Mouse (Mus musculus) hindbrain, embryonic 14.5 days (tissue): Measurements from ENCODE around the gene Akap6. TPM values are rescaled to one million over a fixed set of nuclear protein-coding genes. Genes with fewer than 3 reads are reported as not detected.

Experiments
- ATAC-seq: fragments of 200-750 bp; cut with Nextera tagmentation; 2 replicates; pipeline ENCODE4 v1.8.0; 2017; ENCODE audit warnings: moderate number of reproducible peaks, mild to moderate bottlenecking, moderate TSS enrichment, moderate library complexity; ENCODE audit not compliant: low FRiP score
- DNase-seq: peaks from one replicate; pipeline ENCODE4 v3.0.0-alpha.2; 2015; ENCODE audit warnings: low spot score
- H3K27ac ChIP-seq: fragments of 300-500 bp; sonication (generic); 2 replicates; pipeline ENCODE4 v1.5.1; 2014; ENCODE audit warnings: mild to moderate bottlenecking, moderate library complexity
- H3K27me3 ChIP-seq: fragments of 300-500 bp; sonication (generic); 2 replicates; pipeline ENCODE4 v1.6.1; 2014; ENCODE audit warnings: mild to moderate bottlenecking, low read length, mixed read lengths; ENCODE audit not compliant: control insufficient read depth, insufficient read depth
- H3K36me3 ChIP-seq: fragments of 300-500 bp; sonication (generic); replicated peaks from 2 replicates; pipeline ENCODE4 v1.6.1; 2014; ENCODE audit not compliant: control insufficient read depth, insufficient read depth
- H3K4me1 ChIP-seq: fragments of 300-500 bp; sonication (generic); replicated peaks from 2 replicates; pipeline ENCODE4 v1.6.1; 2014; ENCODE audit warnings: antibody characterized with exemption, low read length, mixed read lengths; ENCODE audit not compliant: control insufficient read depth, insufficient read depth
- H3K4me2 ChIP-seq: fragments of 300-500 bp; sonication (generic); replicated peaks from 2 replicates; pipeline ENCODE4 v1.6.1; 2014; ENCODE audit warnings: mild to moderate bottlenecking, moderate library complexity
- H3K4me3 ChIP-seq: fragments of 300-500 bp; sonication (generic); replicated peaks from 2 replicates; pipeline ENCODE4 v1.5.1; 2014; ENCODE audit warnings: mild to moderate bottlenecking, low read length
- H3K9ac ChIP-seq: fragments of 300-500 bp; sonication (generic); 2 replicates; pipeline ENCODE4 v1.6.1; 2014
- H3K9me3 ChIP-seq: fragments of 300-500 bp; sonication (generic); 2 replicates; pipeline ENCODE4 v1.6.1; 2016; ENCODE audit warnings: low read length; ENCODE audit not compliant: control insufficient read depth
- WGBS: fragments of 180-500 bp; shearing (Covaris S2); extraction: QIAGEN DNeasy Blood & Tissue Kit; methylation state at CpG from one replicate; pipeline ENCODE4 v1.1.7; 2014; 5-methylcytosine and 5-hydroxymethylcytosine counted together
- polyA plus RNA-seq: library from polyadenylated mRNA; unstranded; fragments of >200 nt; fragmentation: Nextera tagmentation; extraction: Ambion mirVana; gene quantifications from 2 replicates; pipeline ENCODE4 v1.2.1, GENCODE M21; 2014

Gene Akap6
- polyA plus RNA-seq, 1 experiment from 2014 or later: 39.0 TPM

- Histone ChIP-seq H3K27me3 (no peaks in the 10 kb centered on the region), H3K4me3 (no peak overlapping the region), H3K9me3 (peaks cover 6% of the 10 kb centered on the region), H3K36me3 (no peaks in the 10 kb centered on the region; the same call in 1 of the 2 replicates), H3K4me1 (peaks cover 11% of the 10 kb centered on the region; the same call in 1 of the 2 replicates), H3K4me2 (no peak overlapping the region), H3K27ac (no peak overlapping the region), H3K9ac (no peak overlapping the region)
- WGBS: 42% methylated on average over 8 of the region's 8 CpGs
- DNase-seq (no peak), ATAC-seq (no peak)
Observed at GRCm38 (mm10) chr12:52868000-52868624, 168.9 kb downstream of the Akap6 start.

GRCm38 (mm10) chr12:52871604-52872003 is 172.4 kb downstream of the Akap6 start:
- no peak overlapping the region for H3K27ac ChIP-seq
- H3K4me1 ChIP-seq: peaks cover 13% of the 10 kb centered on the region; the same call in 1 of the 2 replicates
- ATAC-seq (no peak), DNase-seq (no peak)
- H3K4me2 ChIP-seq: no peak overlapping the region
- H3K9ac ChIP-seq: no peak overlapping the region
- 82% methylated on average over 3 of the region's 3 CpGs for WGBS
- H3K4me3 ChIP-seq: no peak overlapping the region
- no peaks in the 10 kb centered on the region for H3K36me3 ChIP-seq
- H3K27me3 ChIP-seq: no peaks in the 10 kb centered on the region
- no peaks in the 10 kb centered on the region for H3K9me3 ChIP-seq

DNA sequence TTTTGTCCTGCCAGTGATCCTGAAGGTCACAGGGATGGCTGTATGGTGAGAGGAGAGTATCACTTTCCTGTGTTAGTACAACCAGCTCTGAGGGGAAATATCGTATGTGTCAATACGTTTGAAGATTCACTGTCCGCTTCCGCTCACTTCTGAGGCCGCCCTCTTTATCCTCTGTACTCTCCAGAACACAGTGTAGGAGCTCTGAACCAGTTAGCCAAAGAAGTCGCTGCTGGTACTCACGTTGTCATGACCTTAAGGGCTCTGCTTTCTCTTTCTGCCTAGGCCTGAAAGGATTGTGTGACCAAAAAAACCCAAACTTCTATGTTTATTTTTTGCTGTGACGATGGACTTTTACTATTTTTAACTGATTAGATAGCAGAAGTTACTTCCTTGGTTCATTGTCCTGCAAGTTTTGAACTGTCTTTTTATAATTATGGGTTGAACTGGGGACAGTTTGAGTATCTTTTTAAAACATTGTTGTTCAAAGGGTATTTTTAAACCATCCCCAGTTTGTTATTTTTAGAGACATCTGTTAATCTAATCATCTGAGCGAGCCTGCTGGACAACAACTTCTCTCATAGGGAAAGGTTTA is 175.2 kb downstream of the Akap6 start:
- Histone ChIP-seq H3K27me3 (no peaks in the 10 kb centered on the region), H3K4me2 (no peak overlapping the region), H3K4me3 (no peak overlapping the region), H3K9me3 (no peaks in the 10 kb centered on the region), H3K36me3 (no peaks in the 10 kb centered on the region), H3K4me1 (0 out of 2 replicates have a peak, but pooled peaks cover 3% of the 10 kb centered on the region), H3K27ac (no peak overlapping the region), H3K9ac (no peak overlapping the region)
- DNase-seq (no peak), ATAC-seq (no peak)
- WGBS: 84% methylated on average over 9 of the region's 9 CpGs

DNA sequence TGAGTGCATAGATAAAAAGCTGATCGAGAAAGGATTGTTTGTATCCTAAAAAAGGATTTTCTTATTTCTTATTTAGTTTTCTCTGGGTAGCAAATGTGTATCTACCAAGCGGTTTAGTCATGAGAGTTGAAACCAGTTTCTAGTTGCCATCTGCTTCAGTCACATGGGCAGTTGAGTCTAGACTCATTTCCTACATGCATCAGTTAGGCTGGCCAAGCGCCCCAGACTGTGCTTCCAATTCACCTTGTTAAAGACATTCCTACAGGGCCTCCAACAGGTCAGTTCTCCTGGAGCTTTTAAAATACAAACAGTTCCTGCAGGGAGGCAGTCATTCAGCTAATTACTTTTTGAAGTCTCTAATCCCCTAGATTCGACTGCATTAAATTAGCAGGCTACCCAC is 176.9 kb downstream of the Akap6 start:
- Histone ChIP-seq H3K9me3 (no peaks in the 10 kb centered on the region), H3K9ac (no peak overlapping the region), H3K4me3 (no peak overlapping the region), H3K4me2 (no peak overlapping the region), H3K27ac (no peak overlapping the region), H3K4me1 (0 out of 2 replicates have a peak, but pooled peaks cover 3% of the 10 kb centered on the region), H3K36me3 (peaks cover 6% of the 10 kb centered on the region), H3K27me3 (no peaks in the 10 kb centered on the region)
- ATAC-seq (no peak), DNase-seq (no peak)
- WGBS: 54% methylated on average over 4 of the region's 4 CpGs

DNA sequence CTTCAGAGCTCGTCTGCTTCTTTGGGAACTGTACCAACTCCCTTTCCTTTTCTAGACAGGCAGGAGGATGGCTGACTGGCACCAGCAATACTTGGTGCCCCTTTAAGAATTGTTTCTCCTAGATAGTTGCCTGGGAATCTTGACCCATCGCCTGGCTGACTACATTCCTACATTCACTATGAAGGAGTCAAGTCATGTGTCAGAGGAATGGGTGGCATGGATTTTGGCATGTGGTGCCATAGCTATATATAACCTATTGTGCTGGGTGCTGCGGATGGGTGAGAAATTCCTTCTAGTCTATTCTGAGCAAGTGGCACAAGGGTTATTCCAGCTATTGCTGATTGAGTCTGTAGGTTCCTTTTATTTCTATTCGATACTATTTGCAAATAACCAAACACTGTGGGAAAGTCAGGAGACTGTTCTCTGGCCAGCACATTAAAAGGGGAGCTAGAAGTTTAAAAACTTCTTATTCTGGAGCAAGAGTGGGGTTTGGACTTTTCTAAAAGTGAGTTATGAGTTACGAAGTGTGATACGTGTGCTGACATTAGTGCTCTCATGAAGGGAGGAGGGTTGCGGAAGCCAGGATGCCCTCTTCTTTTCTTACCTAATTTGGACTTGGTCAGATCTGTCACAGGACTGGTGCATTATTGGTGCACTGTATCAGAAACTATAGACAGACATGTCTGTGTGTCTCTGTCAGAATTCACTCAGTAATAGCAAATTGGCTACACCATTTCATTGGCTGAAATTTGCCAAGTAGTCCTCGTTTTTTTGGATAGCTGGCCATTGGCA is 178.0 kb downstream of the Akap6 start:
- Histone ChIP-seq H3K27me3 (no peaks in the 10 kb centered on the region), H3K9me3 (no peaks in the 10 kb centered on the region), H3K9ac (no peak overlapping the region), H3K4me2 (no peak overlapping the region), H3K36me3 (peaks cover 9% of the 10 kb centered on the region), H3K4me1 (0 out of 2 replicates have a peak, but pooled peaks cover 3% of the 10 kb centered on the region), H3K27ac (no peak overlapping the region), H3K4me3 (no peak overlapping the region)
- DNase-seq (no peak), ATAC-seq (no peak)
- WGBS: 88% methylated on average over 8 of the region's 8 CpGs

GRCm38 (mm10) chr12:52879324-52879723 is 180.1 kb downstream of the Akap6 start:
- Histone ChIP-seq H3K27me3 (no peaks in the 10 kb centered on the region), H3K27ac (no peak overlapping the region), H3K9ac (no peak overlapping the region), H3K36me3 (peaks cover 9% of the 10 kb centered on the region), H3K4me2 (no peak overlapping the region), H3K4me1 (0 out of 2 replicates have a peak, but pooled peaks cover 3% of the 10 kb centered on the region), H3K4me3 (no peak overlapping the region), H3K9me3 (no peaks in the 10 kb centered on the region)
- no peak for DNase-seq
- no peak for ATAC-seq
- WGBS: 89% methylated on average over 8 of the region's 8 CpGs

GRCm38 (mm10) chr12:52892519-52892918 is 193.3 kb downstream of the Akap6 start:
- ATAC-seq (no peak), DNase-seq (no peak)
- Histone ChIP-seq H3K4me1 (peaks cover 5% of the 10 kb centered on the region; the same call in 1 of the 2 replicates), H3K4me3 (no peak overlapping the region), H3K27me3 (no peaks in the 10 kb centered on the region), H3K9ac (no peak overlapping the region), H3K4me2 (no peak overlapping the region), H3K9me3 (no peaks in the 10 kb centered on the region), H3K27ac (no peak overlapping the region), H3K36me3 (peaks cover 9% of the 10 kb centered on the region; the same call in 1 of the 2 replicates)
- 83% methylated on average over 7 of the region's 7 CpGs for WGBS

GRCm38 (mm10) chr12:52893656-52894405 is 194.6 kb downstream of the Akap6 start:
- no peak overlapping the region for H3K27ac ChIP-seq
- 74% methylated on average over 11 of the region's 11 CpGs for WGBS

More at GRCm38 (mm10) chr12:52893656-52894405, 194.6 kb downstream of the Akap6 start:
- ATAC-seq (no peak), DNase-seq (no peak)
- Histone ChIP-seq H3K36me3 (no peaks in the 10 kb centered on the region), H3K9ac (no peak overlapping the region), H3K27me3 (no peaks in the 10 kb centered on the region), H3K4me2 (no peak overlapping the region), H3K4me3 (no peak overlapping the region), H3K4me1 (peaks cover 5% of the 10 kb centered on the region; the same call in 1 of the 2 replicates), H3K9me3 (no peaks in the 10 kb centered on the region)
